Mouse (Mus musculus) lung, adult 2 months (tissue): ENCODE measurements around the gene Best1.

Experiments
- CTCF ChIP-seq: fragments of 200-500 bp; IDR thresholded peaks from 2 replicates; pipeline ENCODE4 v1.5.1; 2011; ENCODE audit warnings: mild to moderate bottlenecking, low read length, control low read depth; ENCODE audit not compliant: insufficient read depth
- POLR2A ChIP-seq: fragments of 200-500 bp; IDR thresholded peaks from 2 replicates; pipeline ENCODE4 v1.6.1; 2011; ENCODE audit warnings: low read depth, mild to moderate bottlenecking, control low read depth, low read length, borderline replicate concordance; ENCODE audit errors: extremely low read depth

DNA sequence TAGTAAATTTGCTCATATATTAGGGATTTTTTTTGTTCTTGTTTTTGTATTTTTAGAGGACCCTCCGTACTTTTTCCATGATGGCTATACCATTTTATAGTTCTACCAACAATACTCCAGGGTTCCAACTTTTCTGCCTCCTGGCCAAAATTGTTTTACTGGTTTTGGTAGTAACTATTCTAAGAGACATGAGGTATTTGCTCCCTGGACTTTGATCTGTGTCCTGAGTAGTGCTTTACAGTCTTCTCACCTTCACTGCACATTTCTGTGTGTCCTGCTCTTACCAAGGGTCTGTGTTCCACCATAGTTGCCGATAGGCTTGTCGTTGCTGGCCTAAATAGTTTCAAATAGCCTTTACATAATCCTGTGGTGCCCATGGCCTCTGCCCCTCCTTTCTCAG lies 36.9 kb upstream of the Best1 start:
- TF ChIP-seq CTCF (no peak), POLR2A (no peak)
